Mouse (Mus musculus) stomach, embryonic 14.5 days (tissue): ENCODE results near the gene Usp24. TPM values are rescaled to one million over a fixed set of nuclear protein-coding genes. Genes with fewer than 3 reads are reported as not detected.

Experiments
- ATAC-seq: fragments of 200-750 bp; cut with Nextera tagmentation; 2 replicates; pipeline ENCODE4 v1.8.0; 2017; ENCODE audit warnings: low read depth, moderate TSS enrichment; ENCODE audit not compliant: insufficient number of reproducible peaks, insufficient read depth, low FRiP score
- H3K27ac ChIP-seq: fragments of 300-500 bp; sonication (generic); 2 replicates; pipeline ENCODE4 v1.5.1; 2014; ENCODE audit warnings: mild to moderate bottlenecking, low read length, moderate library complexity, mixed read lengths
- H3K27me3 ChIP-seq: fragments of 300-500 bp; sonication (generic); 2 replicates; pipeline ENCODE4 v1.6.1; 2014; ENCODE audit warnings: low read length, control low read depth, mixed read lengths; ENCODE audit not compliant: control insufficient read depth, insufficient read depth
- H3K36me3 ChIP-seq: fragments of 300-500 bp; sonication (generic); 2 replicates; pipeline ENCODE4 v1.6.1; 2014; ENCODE audit warnings: mild to moderate bottlenecking, control low read depth, low read length, moderate library complexity, mixed read lengths; ENCODE audit not compliant: control insufficient read depth, insufficient read depth
- H3K4me1 ChIP-seq: fragments of 300-500 bp; sonication (generic); 2 replicates; pipeline ENCODE4 v1.6.1; 2014; ENCODE audit warnings: low read length, control low read depth, mixed read lengths; ENCODE audit not compliant: control insufficient read depth, insufficient read depth
- H3K4me2 ChIP-seq: fragments of 300-500 bp; sonication (generic); replicated peaks from 2 replicates; pipeline ENCODE4 v1.6.1; 2014; ENCODE audit warnings: low read depth, low read length, control low read depth
- H3K4me3 ChIP-seq: fragments of 300-500 bp; sonication (generic); 2 replicates; pipeline ENCODE4 v1.5.1; 2014; ENCODE audit warnings: low read depth, low read length, control low read depth
- H3K9ac ChIP-seq: fragments of 300-500 bp; sonication (generic); replicated peaks from 2 replicates; pipeline ENCODE4 v1.6.1; 2014; ENCODE audit warnings: low read depth, mild to moderate bottlenecking, control low read depth, low read length, moderate library complexity, mixed read lengths
- H3K9me3 ChIP-seq: fragments of 300-500 bp; sonication (generic); 2 replicates; pipeline ENCODE4 v1.6.1; 2016; ENCODE audit warnings: low read depth, low read length, control low read depth; ENCODE audit not compliant: control insufficient read depth
- WGBS: fragments of 180-500 bp; shearing (Covaris S2); extraction: QIAGEN DNeasy Blood & Tissue Kit; methylation state at CpG from one replicate; pipeline ENCODE4 v1.1.7; 2014; 5-methylcytosine and 5-hydroxymethylcytosine counted together
- polyA plus RNA-seq: library from polyadenylated mRNA; unstranded; fragments of >200 nt; fragmentation: Nextera tagmentation; extraction: Ambion mirVana; gene quantifications from 2 replicates; pipeline ENCODE4 v1.2.1, GENCODE M21; 2014

The Usp24 gene
- polyA plus RNA-seq, 1 experiment from 2014 or later: 12.0 TPM

GRCm38 (mm10) chr4:106443182-106443581 lies 127.2 kb downstream of the Usp24 start:
- no peak for ATAC-seq
- no peak overlapping the region for H3K4me2 ChIP-seq
- no peak overlapping the region for H3K9ac ChIP-seq
- 74% methylated on average over 6 of the region's 6 CpGs for WGBS
- H3K27me3 ChIP-seq: no peaks in the 10 kb centered on the region
- H3K4me3 ChIP-seq: no peak overlapping the region
- peaks cover 16% of the 10 kb centered on the region; the same call in 1 of the 2 replicates for H3K36me3 ChIP-seq
- H3K27ac ChIP-seq: no peak overlapping the region
- no peaks in the 10 kb centered on the region for H3K4me1 ChIP-seq
- no peaks in the 10 kb centered on the region for H3K9me3 ChIP-seq

- Histone ChIP-seq H3K36me3 (no peaks in the 10 kb centered on the region), H3K9ac (no peak overlapping the region), H3K4me2 (no peak overlapping the region), H3K9me3 (no peaks in the 10 kb centered on the region), H3K27me3 (no peaks in the 10 kb centered on the region), H3K4me3 (no peak overlapping the region), H3K4me1 (no peaks in the 10 kb centered on the region), H3K27ac (no peak overlapping the region)
- no peak for ATAC-seq
- 80% methylated on average over 8 of the region's 8 CpGs for WGBS
Observed at GRCm38 (mm10) chr4:106449306-106449705, 133.3 kb downstream of the Usp24 start.

- no peaks in the 10 kb centered on the region for H3K4me1 ChIP-seq
- no peaks in the 10 kb centered on the region for H3K9me3 ChIP-seq
- no peak overlapping the region for H3K4me2 ChIP-seq
- WGBS: 66% methylated on average over 7 of the region's 7 CpGs
- H3K9ac ChIP-seq: no peak overlapping the region
- no peaks in the 10 kb centered on the region for H3K27me3 ChIP-seq
- no peak overlapping the region for H3K4me3 ChIP-seq
- no peak for ATAC-seq
- H3K27ac ChIP-seq: no peak overlapping the region
- H3K36me3 ChIP-seq: no peaks in the 10 kb centered on the region
Observed at GRCm38 (mm10) chr4:106452401-106452800, 136.4 kb downstream of the Usp24 start.

GRCm38 (mm10) chr4:106453108-106453507 lies 137.1 kb downstream of the Usp24 start:
- H3K36me3 ChIP-seq: no peaks in the 10 kb centered on the region
- no peak for ATAC-seq
- H3K4me2 ChIP-seq: no peak overlapping the region
- H3K9ac ChIP-seq: no peak overlapping the region
- no peak overlapping the region for H3K27ac ChIP-seq
- H3K9me3 ChIP-seq: no peaks in the 10 kb centered on the region
- no peaks in the 10 kb centered on the region for H3K27me3 ChIP-seq
- no peak overlapping the region for H3K4me3 ChIP-seq
- H3K4me1 ChIP-seq: no peaks in the 10 kb centered on the region
- WGBS: 72% methylated on average over 5 of the region's 5 CpGs

GRCm38 (mm10) chr4:106453516-106453915 lies 137.5 kb downstream of the Usp24 start:
- no peak overlapping the region for H3K9ac ChIP-seq
- no peak overlapping the region for H3K4me2 ChIP-seq
- H3K9me3 ChIP-seq: no peaks in the 10 kb centered on the region
- no peak overlapping the region for H3K4me3 ChIP-seq
- H3K27ac ChIP-seq: no peak overlapping the region
- no peaks in the 10 kb centered on the region for H3K36me3 ChIP-seq
- H3K27me3 ChIP-seq: no peaks in the 10 kb centered on the region
- 77% methylated on average over 4 of the region's 4 CpGs for WGBS
- no peak for ATAC-seq
- H3K4me1 ChIP-seq: no peaks in the 10 kb centered on the region

GRCm38 (mm10) chr4:106454541-106454940 lies 138.5 kb downstream of the Usp24 start:
- 89% methylated on average over 7 of the region's 7 CpGs for WGBS
- no peaks in the 10 kb centered on the region for H3K27me3 ChIP-seq
- H3K4me3 ChIP-seq: no peak overlapping the region
- ATAC-seq: no peak
- no peaks in the 10 kb centered on the region for H3K9me3 ChIP-seq
- H3K36me3 ChIP-seq: no peaks in the 10 kb centered on the region
- H3K4me2 ChIP-seq: no peak overlapping the region
- no peak overlapping the region for H3K9ac ChIP-seq
- no peaks in the 10 kb centered on the region for H3K4me1 ChIP-seq
- H3K27ac ChIP-seq: no peak overlapping the region

- no peak overlapping the region for H3K4me2 ChIP-seq
- no peaks in the 10 kb centered on the region for H3K36me3 ChIP-seq
- no peaks in the 10 kb centered on the region for H3K9me3 ChIP-seq
- no peak overlapping the region for H3K4me3 ChIP-seq
- WGBS: 73% methylated on average over 9 of the region's 9 CpGs
- H3K27me3 ChIP-seq: peaks cover 13% of the 10 kb centered on the region
- ATAC-seq: no peak
- no peak overlapping the region for H3K27ac ChIP-seq
- H3K4me1 ChIP-seq: peaks cover 7% of the 10 kb centered on the region; the same call in 1 of the 2 replicates
- no peak overlapping the region for H3K9ac ChIP-seq
Observed at GRCm38 (mm10) chr4:106462016-106462415, 146.0 kb downstream of the Usp24 start.

- WGBS: 71% methylated on average over 5 of the region's 5 CpGs
- H3K27me3 ChIP-seq: peaks cover 13% of the 10 kb centered on the region
- H3K9me3 ChIP-seq: no peaks in the 10 kb centered on the region
- H3K9ac ChIP-seq: no peak overlapping the region
- no peak for ATAC-seq
- H3K4me1 ChIP-seq: peaks cover 7% of the 10 kb centered on the region; the same call in 1 of the 2 replicates
- no peaks in the 10 kb centered on the region for H3K36me3 ChIP-seq
- no peak overlapping the region for H3K27ac ChIP-seq
- no peak overlapping the region for H3K4me2 ChIP-seq
- H3K4me3 ChIP-seq: no peak overlapping the region
Observed at GRCm38 (mm10) chr4:106462524-106462923, 146.5 kb downstream of the Usp24 start.

- Histone ChIP-seq H3K9me3 (no peaks in the 10 kb centered on the region), H3K9ac (0 out of 2 replicates have a peak overlapping the region, but pooled peaks have one; percentile 14), H3K27me3 (peaks cover 13% of the 10 kb centered on the region), H3K4me2 (peak overlapping the region; percentile 93), H3K27ac (no peak overlapping the region), H3K4me1 (peaks cover 7% of the 10 kb centered on the region; the same call in 1 of the 2 replicates), H3K36me3 (no peaks in the 10 kb centered on the region), H3K4me3 (peak overlapping the region; percentile 40)
- WGBS: 26% methylated on average over 21 of the region's 21 CpGs
- ATAC-seq: no peak
Observed at GRCm38 (mm10) chr4:106463174-106463801, 147.3 kb downstream of the Usp24 start.
